Comparison of ENCODE assay signal across 10 mouse cellular contexts in genomic region chr11:69370817-69371215, GRCm38 (mm10). TPM values are rescaled to one million over a fixed set of nuclear protein-coding genes. Genes with fewer than 3 reads are reported as not detected.
DNase-seq lines count a peak whose midpoint lies in the region; ATAC-seq and TF ChIP-seq lines count a peak whose summit lies in the region.
"Had no signal": no experiment of that assay in that cellular context is flagged by ENCODE, and none has a peak within 500 bp of the region (broad histone marks: within the 10 kb centered on the region; RNA-seq: fewer than 3 reads in every experiment).

No protein-coding gene starts in this region.

- H3K9ac ChIP-seq in neural tube, embryonic 11.5 days (ENCODE audit: low read length): peak overlapping the region; percentile 31; the same call in 1 of the 2 replicates
- 0 out of 2 replicates have a peak overlapping the region, but pooled peaks have one; percentile 21 for H3K9ac ChIP-seq in limb, embryonic 14.5 days (ENCODE audit: low read depth, low read length, severe bottlenecking)
- 0 out of 2 replicates have a peak overlapping the region, but pooled peaks have one; percentile 5 for H3K9ac ChIP-seq in stomach, embryonic 16.5 days (ENCODE audit: low read length)

- no peak for ATAC-seq in neural tube, embryonic 11.5 days (ENCODE audit: insufficient read depth, low FRiP score, low TSS enrichment)
- no peak for ATAC-seq in limb, embryonic 14.5 days (ENCODE audit: low FRiP score, low read depth)
- ATAC-seq in stomach, embryonic 16.5 days (ENCODE audit: insufficient read depth, low FRiP score): no peak

- no peaks in the 10 kb centered on the region for H3K36me3 ChIP-seq in neural tube, embryonic 11.5 days (ENCODE audit: control insufficient read depth, insufficient read depth, low read length)
- peaks cover 23% of the 10 kb centered on the region for H3K36me3 ChIP-seq in limb, embryonic 14.5 days (ENCODE audit: control insufficient read depth, insufficient read depth, low read length)
- H3K36me3 ChIP-seq in stomach, embryonic 16.5 days (ENCODE audit: control insufficient read depth, insufficient read depth, low read length): no peaks in the 10 kb centered on the region

- WGBS in neural tube, embryonic 11.5 days: 14% methylated on average over 9 of the region's 9 CpGs
- 29% methylated on average over 9 of the region's 9 CpGs for WGBS in limb, embryonic 14.5 days
- 12% methylated on average over 9 of the region's 9 CpGs for whole genome bisulfite sequencing in stomach, embryonic 16.5 days

- H3K9me3 ChIP-seq in neural tube, embryonic 11.5 days (ENCODE audit: control insufficient read depth, low read length): no peaks in the 10 kb centered on the region
- no peaks in the 10 kb centered on the region for H3K9me3 ChIP-seq in limb, embryonic 14.5 days (ENCODE audit: control insufficient read depth, low read length)
- H3K9me3 ChIP-seq in stomach, embryonic 16.5 days (replicated peaks; ENCODE audit: control insufficient read depth, low read length): no peaks in the 10 kb centered on the region

- peak; percentile 46 for DNase-seq in embryo, embryonic 10.5 days (ENCODE audit: low spot score)
- DNase-seq in embryo, embryonic 10 days (ENCODE audit: low spot score): no peak
- DNase-seq in neural tube, embryonic 11.5 days (ENCODE audit: low spot score): peak; percentile 13
- DNase-seq in neural tube, embryonic 10.5 days (ENCODE audit: extremely low spot score, low spot score): no peak
- DNase-seq in limb, embryonic 14.5 days (ENCODE audit: low spot score): peak; percentile 6
- DNase-seq in cerebellum, postnatal 14 days: no peak
- no peak for DNase-seq in c-Kit-positive CD71-positive TER-119-positive erythroid progenitor cells, embryonic 14.5 days (ENCODE audit: low spot score)
- DNase-seq: adrenal gland, adult 8-10 months; gastrocnemius, postnatal 36 days had no signal

- peak overlapping the region; percentile 76 for H3K27ac ChIP-seq in neural tube, embryonic 11.5 days (ENCODE audit: low read depth, low read length)
- H3K27ac ChIP-seq in limb, embryonic 14.5 days (replicated peaks; ENCODE audit: low read depth, low read length): peak overlapping the region; percentile 70
- H3K27ac ChIP-seq in stomach, embryonic 16.5 days (ENCODE audit: low read length): peak overlapping the region; percentile 89

- TF ChIP-seq POLR2A in limb, embryonic 14.5 days (IDR thresholded peaks at IDR 0.05; ENCODE audit: borderline replicate concordance, extremely low read depth, insufficient read depth, insufficient read length): no peak

- H3K4me1 ChIP-seq in neural tube, embryonic 11.5 days (ENCODE audit: control insufficient read depth, insufficient read depth, low read length): peaks cover 33% of the 10 kb centered on the region
- H3K4me1 ChIP-seq in limb, embryonic 14.5 days (ENCODE audit: control insufficient read depth, insufficient read depth, low read length): peaks cover 25% of the 10 kb centered on the region
- peaks cover 37% of the 10 kb centered on the region for H3K4me1 ChIP-seq in stomach, embryonic 16.5 days (ENCODE audit: control insufficient read depth, insufficient read depth, low read length)

- no peak overlapping the region for H3K4me3 ChIP-seq in neural tube, embryonic 11.5 days (ENCODE audit: low read depth, low read length)
- 0 out of 2 replicates have a peak overlapping the region, but pooled peaks have one; percentile 2 for H3K4me3 ChIP-seq in limb, embryonic 14.5 days (replicated peaks; ENCODE audit: low read length)
- peak overlapping the region; percentile 2; the same call in 1 of the 2 replicates for H3K4me3 ChIP-seq in stomach, embryonic 16.5 days (replicated peaks; ENCODE audit: low read length)

- peak overlapping the region; percentile 33 for H3K4me2 ChIP-seq in neural tube, embryonic 11.5 days (ENCODE audit: low read depth)
- peak overlapping the region; percentile 30 for H3K4me2 ChIP-seq in limb, embryonic 14.5 days (replicated peaks; ENCODE audit: low read depth, low read length, severe bottlenecking)
- peak overlapping the region; percentile 40 for H3K4me2 ChIP-seq in stomach, embryonic 16.5 days (ENCODE audit: low read depth, low read length)

- no peaks in the 10 kb centered on the region for H3K27me3 ChIP-seq in neural tube, embryonic 11.5 days (ENCODE audit: control insufficient read depth, insufficient read depth, low read length)
- H3K27me3 ChIP-seq in limb, embryonic 14.5 days (ENCODE audit: control insufficient read depth, insufficient read depth, low read length): no peaks in the 10 kb centered on the region
- H3K27me3 ChIP-seq in stomach, embryonic 16.5 days (ENCODE audit: control insufficient read depth, insufficient read depth, low read length): no peaks in the 10 kb centered on the region

RNA-seq across cellular contexts. Expression of gene Chd3, which starts 1.6 kb away (rescaled TPM):
- polyA plus RNA-seq in neural tube, embryonic 11.5 days (2014; fragmentation: Nextera tagmentation; extraction: Ambion mirVana): 57.3 and 60.1 TPM in 2 replicates
- polyA plus RNA-seq in limb, embryonic 14.5 days (2012; rRNA removed): 425 and 497 TPM in 2 replicates
- polyA plus RNA-seq in limb, embryonic 14.5 days (2014; fragmentation: Nextera tagmentation; extraction: Ambion mirVana): 97.8 and 113 TPM in 2 replicates
- 48.5 and 55.4 TPM in 2 replicates for polyA plus RNA-seq in stomach, embryonic 16.5 days (2015; fragmentation: Nextera tagmentation; extraction: Ambion mirVana)

RNA-seq across cellular contexts. Expression of gene Naa38, which starts 24.5 kb away (rescaled TPM):
- polyA plus RNA-seq in neural tube, embryonic 11.5 days (2014; fragmentation: Nextera tagmentation; extraction: Ambion mirVana): 125 and 129 TPM in 2 replicates
- polyA plus RNA-seq in limb, embryonic 14.5 days (2012; rRNA removed): 127 and 131 TPM in 2 replicates
- polyA plus RNA-seq in limb, embryonic 14.5 days (2014; fragmentation: Nextera tagmentation; extraction: Ambion mirVana): 161 and 171 TPM in 2 replicates
- polyA plus RNA-seq in stomach, embryonic 16.5 days (2015; fragmentation: Nextera tagmentation; extraction: Ambion mirVana): 144 and 148 TPM in 2 replicates

RNA-seq across cellular contexts. Expression of gene Cyb5d1, which starts 24.6 kb away (rescaled TPM):
- 44.7 and 48.4 TPM in 2 replicates for polyA plus RNA-seq in neural tube, embryonic 11.5 days (2014; fragmentation: Nextera tagmentation; extraction: Ambion mirVana)
- polyA plus RNA-seq in limb, embryonic 14.5 days (2012; rRNA removed): 29.5 and 32.7 TPM in 2 replicates
- polyA plus RNA-seq in limb, embryonic 14.5 days (2014; fragmentation: Nextera tagmentation; extraction: Ambion mirVana): 22.3 and 27.3 TPM in 2 replicates
- polyA plus RNA-seq in stomach, embryonic 16.5 days (2015; fragmentation: Nextera tagmentation; extraction: Ambion mirVana): 29.4 TPM in 2 replicates

RNA-seq across cellular contexts. Expression of gene Tmem88, which starts 27.2 kb away (rescaled TPM):
- 13.1 and 17.2 TPM in 2 replicates for polyA plus RNA-seq in neural tube, embryonic 11.5 days (2014; fragmentation: Nextera tagmentation; extraction: Ambion mirVana)
- polyA plus RNA-seq in limb, embryonic 14.5 days (2012; rRNA removed): 17.0 and 23.7 TPM in 2 replicates
- polyA plus RNA-seq in limb, embryonic 14.5 days (2014; fragmentation: Nextera tagmentation; extraction: Ambion mirVana): 18.7 and 18.9 TPM in 2 replicates
- polyA plus RNA-seq in stomach, embryonic 16.5 days (2015; fragmentation: Nextera tagmentation; extraction: Ambion mirVana): 26.4 and 28.7 TPM in 2 replicates

RNA-seq across cellular contexts. Expression of gene Rnf227, which starts 30.6 kb away (rescaled TPM):
- 27.8 and 28.8 TPM in 2 replicates for polyA plus RNA-seq in neural tube, embryonic 11.5 days (2014; fragmentation: Nextera tagmentation; extraction: Ambion mirVana)
- polyA plus RNA-seq in limb, embryonic 14.5 days (2012; rRNA removed): 10.5 and 12.2 TPM in 2 replicates
- 13.6 and 17.8 TPM in 2 replicates for polyA plus RNA-seq in limb, embryonic 14.5 days (2014; fragmentation: Nextera tagmentation; extraction: Ambion mirVana)
- polyA plus RNA-seq in stomach, embryonic 16.5 days (2015; fragmentation: Nextera tagmentation; extraction: Ambion mirVana): 11.8 TPM in 2 replicates

Comparison
In these comparisons a context has a peak if more than half of its experiments do, and no peak if none do; other contexts are left out.
1. DNase-seq: peak in embryo, embryonic 10.5 days (single experiment), neural tube, embryonic 11.5 days (single experiment) and limb, embryonic 14.5 days (single experiment); none in embryo, embryonic 10 days (single experiment), neural tube, embryonic 10.5 days (single experiment), cerebellum, postnatal 14 days (0 of 2) and c-Kit-positive CD71-positive TER-119-positive erythroid progenitor cells, embryonic 14.5 days (single experiment).
2. Peak in every context shown above with its lines, with median percentiles within 50 percentile points of each other: H3K27ac ChIP-seq, H3K4me2 ChIP-seq and H3K9ac ChIP-seq.